Mouse (Mus musculus) layer of hippocampus, postnatal 25 days (tissue): ENCODE measurements around the gene Ctxn1. TPM values are rescaled to one million over a fixed set of nuclear protein-coding genes. Genes with fewer than 3 reads are reported as not detected.

Experiments used
- DNase-seq, 2 experiments: peaks; one replicate each; pipeline ENCODE4 v3.0.0; 2022; ENCODE audit warnings: mixed read lengths in 2 of 2, low spot score in 1 of 2; ENCODE audit errors: extremely low spot score in 1 of 2
- total RNA-seq, 2 experiments: library from RNA; stranded (reverse); gene quantifications; 2 replicates each; pipeline ENCODE4 v1.2.3; 2021

The Ctxn1 gene
- total RNA-seq, 2 experiments from 2014 or later, result 560 to 594 TPM

- DNase-seq, result no peak
These were observed 42.8 kb downstream of the Ctxn1 start for GRCm38 (mm10) chr8:4216296-4216695.

DNA sequence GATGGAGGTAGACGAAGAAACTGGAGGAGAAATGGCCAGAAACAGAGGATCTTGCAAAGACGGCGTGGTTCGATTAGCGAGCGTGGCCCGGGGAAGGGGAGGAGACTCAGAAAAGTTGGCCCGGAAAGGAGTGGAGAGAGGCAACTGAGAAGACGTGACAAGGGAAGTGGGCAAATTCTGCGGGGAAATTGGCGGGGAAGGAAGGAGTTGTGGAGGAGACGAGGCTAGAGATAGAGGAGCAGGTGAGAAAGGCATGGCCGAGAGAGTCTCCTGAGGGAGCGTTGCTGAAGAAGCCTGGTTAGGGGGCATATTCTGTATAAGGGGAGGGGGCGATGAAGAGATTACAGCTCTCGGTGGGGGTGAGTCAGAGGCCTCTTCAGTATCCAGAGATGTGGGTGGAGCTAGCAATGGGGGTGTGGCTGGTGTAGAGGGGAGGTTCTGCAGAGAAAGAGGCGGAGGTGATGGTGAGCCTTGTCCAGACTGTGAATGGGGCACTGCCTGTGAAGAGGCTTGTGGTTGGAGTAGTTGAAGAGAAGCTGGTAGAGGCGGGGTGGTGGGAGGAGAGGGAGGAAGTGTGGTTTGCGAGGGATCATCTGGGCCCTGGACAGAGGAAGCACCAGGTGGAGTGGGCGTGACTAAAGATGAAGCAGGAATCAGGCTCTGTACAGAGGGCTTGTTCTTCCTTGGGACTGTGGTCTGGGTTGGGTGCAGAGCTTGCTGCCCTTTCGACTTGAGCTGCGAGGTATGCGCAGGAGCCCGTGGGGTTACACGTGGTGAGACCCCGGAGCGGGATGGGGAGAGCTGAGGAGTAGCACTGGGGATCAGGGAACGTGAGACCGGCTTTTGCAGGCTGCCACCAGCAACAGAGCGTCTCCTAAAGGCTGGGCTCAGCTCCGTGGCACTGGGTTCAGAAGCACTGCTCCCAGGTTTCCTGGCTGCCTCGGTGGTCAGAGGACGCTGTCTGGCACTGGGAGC lies 44.8 kb downstream of the Ctxn1 start:
- no peak for DNase-seq

- peak in 1 of 2 experiments; percentile 20 for DNase-seq
These were observed 45.7 kb downstream of the Ctxn1 start for GRCm38 (mm10) chr8:4213210-4214005.

DNA sequence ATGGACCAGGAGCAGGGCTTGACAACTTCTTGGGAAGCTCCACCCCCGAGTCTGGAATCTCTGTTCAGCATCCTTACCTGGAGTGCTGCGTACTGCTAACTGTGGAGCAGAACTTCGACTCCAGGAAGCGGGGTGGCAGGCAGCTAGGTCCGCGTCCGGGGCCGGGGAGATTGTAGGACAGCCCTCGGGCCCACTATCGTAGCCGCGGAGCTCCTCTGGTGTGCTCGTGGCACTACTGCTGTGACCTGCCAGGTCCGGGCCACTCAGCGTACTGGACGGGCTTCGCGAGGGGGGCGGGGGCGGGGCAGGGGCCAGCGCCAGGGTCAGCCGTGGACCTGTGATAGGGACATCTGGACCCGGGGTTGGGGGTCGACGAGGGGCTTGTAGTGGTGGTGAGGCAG lies 46.3 kb downstream of the Ctxn1 start:
- peak in 1 of 2 experiments; percentile 21 for DNase-seq

DNA sequence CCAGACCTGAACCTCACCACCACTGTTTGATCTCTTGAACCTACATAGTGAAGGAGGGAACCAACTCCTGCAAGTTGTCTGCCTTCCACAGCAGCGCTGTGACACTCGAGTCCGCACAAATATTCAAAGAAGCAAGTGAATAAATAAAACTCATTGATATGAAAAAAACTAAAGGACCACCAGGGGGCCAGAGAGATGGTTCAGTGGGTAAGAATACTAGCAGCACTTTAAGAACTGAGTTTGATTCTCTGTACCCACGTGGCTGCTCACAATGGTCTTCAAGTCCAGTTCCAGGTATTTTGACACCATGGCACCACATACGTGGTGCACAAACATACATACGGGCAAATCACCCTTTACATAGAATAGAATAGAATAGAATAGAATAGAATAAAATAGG lies 48.0 kb downstream of the Ctxn1 start:
- no peak for DNase-seq

Other genes starting within 250 kb of the Ctxn1 start
- under 1 TPM in 1 of 2 experiments, not detected in 1; 0.44 TPM for gene Cd209f, start 153.4 kb downstream of the Ctxn1 start, total RNA-seq
- not detected for gene Cd209g, start 125.2 kb downstream of the Ctxn1 start, total RNA-seq
- 100 to 1,000 TPM in 1 of 2 experiments, 10 to 100 TPM in 1; 98.2 to 110 TPM for gene Evi5l, start 92.7 kb downstream of the Ctxn1 start, total RNA-seq
- gene Prr36, start 41.8 kb downstream of the Ctxn1 start, total RNA-seq, result 10 to 100 TPM; 39.0 to 54.3 TPM
- not detected for gene Lrrc8e, start 32.4 kb downstream of the Ctxn1 start, total RNA-seq
- gene Map2k7, start 20.5 kb downstream of the Ctxn1 start, total RNA-seq, result 10 to 100 TPM; 90.6 to 96.3 TPM
- 1 to 10 TPM; 2.4 to 2.5 TPM for gene Gm49320, start 20.4 kb downstream of the Ctxn1 start, total RNA-seq
- 10 to 100 TPM in 1 of 2 experiments, 1 to 10 TPM in 1; 7.9 to 12.8 TPM for gene Tgfbr3l, start 11.1 kb downstream of the Ctxn1 start, total RNA-seq
- gene Snapc2, start 6.2 kb downstream of the Ctxn1 start, total RNA-seq, result 10 to 100 TPM; 29.5 to 30.2 TPM
- 10 to 100 TPM; 55.6 to 77.1 TPM for gene Timm44, start 16.6 kb upstream of the Ctxn1 start, total RNA-seq
- gene Ccl25, start 65.9 kb upstream of the Ctxn1 start, total RNA-seq, result 10 to 100 TPM; 20.6 to 25.9 TPM
- gene Elavl1, start 66.1 kb upstream of the Ctxn1 start, total RNA-seq, result 10 to 100 TPM; 74.1 to 77.7 TPM
- 10 to 100 TPM; 35.5 to 44.3 TPM for gene Cers4, start 233.8 kb upstream of the Ctxn1 start, total RNA-seq